Mouse (Mus musculus): ENCODE measurements at regions not wholly inside any gene's neighbourhood (a gene's known extent, or its start where the extent isn't known, plus 50 kb on each side); places are given as distances from the start of the nearest gene placed in this dataset.

GRCm38 (mm10) chr13:37149066-37149781 lies 99.2 kb upstream of the F13a1 start:
- DNase-seq (ENCODE audit: low read depth, low spot score) = peak; percentile 2

GRCm38 (mm10) chr13:37148627-37149026 lies 98.6 kb upstream of the F13a1 start:
- no peak for DNase-seq (ENCODE audit: low read depth, low spot score)

GRCm38 (mm10) chr13:37147790-37148189 lies 97.7 kb upstream of the F13a1 start:
- DNase-seq (ENCODE audit: low read depth, low spot score) = no peak

GRCm38 (mm10) chr13:37142812-37143211 lies 92.8 kb upstream of the F13a1 start:
- DNase-seq (ENCODE audit: low read depth, low spot score) = no peak

GRCm38 (mm10) chr13:37135115-37135514 lies 85.1 kb upstream of the F13a1 start:
- no peak for DNase-seq (ENCODE audit: low read depth, low spot score)

- no peak for DNase-seq (ENCODE audit: low read depth, low spot score)
These were observed 84.5 kb upstream of the F13a1 start for GRCm38 (mm10) chr13:37134518-37134917.

- no peak for DNase-seq (ENCODE audit: low read depth, low spot score)
These were observed 80.6 kb upstream of the F13a1 start for GRCm38 (mm10) chr13:37130637-37131036.

- no peak for DNase-seq (ENCODE audit: low read depth, low spot score)
These were observed 71.6 kb upstream of the F13a1 start for GRCm38 (mm10) chr13:37121602-37122001.

GRCm38 (mm10) chr13:37120219-37120618 lies 70.2 kb upstream of the F13a1 start:
- DNase-seq (ENCODE audit: low read depth, low spot score) = no peak

GRCm38 (mm10) chr13:37114324-37114723 lies 64.3 kb upstream of the F13a1 start:
- no peak for DNase-seq (ENCODE audit: low read depth, low spot score)

- no peak for DNase-seq (ENCODE audit: low read depth, low spot score)
These were observed 61.7 kb upstream of the F13a1 start for GRCm38 (mm10) chr13:37111747-37112146.

GRCm38 (mm10) chr13:37107721-37108120 lies 57.7 kb upstream of the F13a1 start:
- no peak for DNase-seq (ENCODE audit: low read depth, low spot score)

GRCm38 (mm10) chr13:37106009-37106408 lies 56.0 kb upstream of the F13a1 start:
- DNase-seq (ENCODE audit: low read depth, low spot score) = no peak

GRCm38 (mm10) chr13:37104410-37105294 lies 54.6 kb upstream of the F13a1 start:
- no peak for DNase-seq (ENCODE audit: low read depth, low spot score)

GRCm38 (mm10) chr13:37103741-37104296 lies 53.8 kb upstream of the F13a1 start:
- peak; percentile 18 for DNase-seq (ENCODE audit: low read depth, low spot score)

- no peak for DNase-seq (ENCODE audit: low read depth, low spot score)
These were observed 51.7 kb upstream of the F13a1 start for GRCm38 (mm10) chr13:37101755-37102154.

Data from mesoderm, embryonic 11.5 days (tissue).